Mouse (Mus musculus) kidney, postnatal 14 days (tissue): ENCODE results near the gene Lnp1.
"Not testable (repeated sequence)": the region's sequence is repeated elsewhere in the genome, so short reads cannot be mapped to it uniquely, and the experiment has no call there.

ENCODE experiments used
- DNase-seq: peaks from one replicate; pipeline ENCODE4 v3.0.0; 2022; ENCODE audit warnings: mixed read lengths

Lnp1 gene

DNA sequence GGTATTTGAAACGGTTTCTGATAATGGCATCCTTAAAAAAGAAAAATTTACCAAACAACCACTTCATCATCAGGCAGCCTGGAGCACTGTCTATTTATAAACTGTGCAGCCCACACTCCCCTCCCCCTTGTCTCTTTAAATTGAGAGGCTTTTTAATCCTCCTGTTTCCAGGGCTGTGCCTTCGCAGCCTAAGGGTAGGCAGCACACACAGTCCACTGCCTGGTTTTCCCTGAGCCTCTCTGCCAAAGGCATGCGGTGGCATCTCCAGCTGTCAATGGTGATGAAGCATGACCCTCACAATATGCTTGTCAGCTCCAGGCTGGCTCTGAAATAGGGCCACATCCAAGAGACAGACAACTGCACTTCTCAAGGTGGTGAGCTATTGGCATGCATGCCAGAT lies at the start of gene Lnp1:
Gene Lnp1 (minus strand): TSS at position 39 of the 400 bp plus-strand sequence.
- no peak for DNase-seq

DNA sequence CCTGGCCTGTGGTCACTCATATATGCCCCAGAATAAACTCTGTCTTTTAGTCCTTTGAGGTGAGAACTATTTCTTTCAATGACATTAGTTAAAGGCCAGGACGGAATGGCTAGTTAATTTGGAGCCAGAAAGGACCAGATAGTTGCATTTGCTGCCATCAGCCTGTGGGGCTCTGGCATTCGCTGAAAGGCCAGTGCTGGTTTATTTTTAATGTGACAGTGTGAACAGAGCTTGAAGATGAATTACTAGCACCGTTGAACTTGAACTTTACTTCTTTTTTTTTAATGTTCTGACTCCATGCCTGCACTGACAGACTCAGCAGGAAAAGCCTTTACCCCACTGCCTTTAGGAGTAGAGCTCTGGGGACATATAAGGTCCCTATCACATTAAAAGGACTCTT lies 46.8 kb upstream of the Lnp1 start:
- DNase-seq, result no peak

DNA sequence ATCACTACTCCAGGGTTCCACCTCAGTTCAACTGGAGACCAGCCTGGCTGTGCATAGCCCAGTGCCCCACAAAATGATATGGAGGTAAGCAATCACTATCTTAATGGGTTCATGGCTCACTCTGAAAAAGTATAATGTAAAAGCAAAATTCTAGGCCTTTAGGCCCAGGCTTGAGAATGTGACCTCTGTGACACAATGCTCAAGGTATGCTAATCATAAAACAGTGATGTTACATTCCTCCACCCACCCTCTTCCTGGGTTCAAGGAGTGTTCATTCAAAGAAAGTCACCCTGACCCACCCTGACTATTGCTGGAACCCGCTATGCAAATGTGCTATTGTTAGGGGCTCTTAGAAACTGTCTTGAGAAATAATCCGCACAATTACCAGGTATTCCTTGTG lies 30.4 kb upstream of the Lnp1 start:
- DNase-seq, result not testable (repeated sequence)

DNA sequence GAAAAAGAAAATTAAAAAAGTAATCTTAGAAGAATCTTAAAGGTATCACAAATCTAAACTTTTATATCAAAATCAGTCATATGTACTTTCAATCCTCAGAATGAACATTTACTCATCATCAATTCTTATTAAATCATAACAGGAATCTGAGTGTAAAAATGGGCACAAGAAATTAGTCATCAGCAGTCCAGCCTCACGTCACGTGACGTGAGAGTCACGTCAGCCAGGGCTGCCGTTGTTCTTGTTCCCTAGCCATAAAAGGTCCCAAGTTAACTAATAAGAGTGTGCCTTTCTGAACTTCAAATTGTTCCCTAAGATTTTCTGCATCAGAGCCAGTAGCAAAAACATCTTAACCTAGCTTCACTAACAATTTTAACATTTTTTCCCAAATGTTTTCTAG lies 21.2 kb upstream of the Lnp1 start:
- no peak for DNase-seq

DNA sequence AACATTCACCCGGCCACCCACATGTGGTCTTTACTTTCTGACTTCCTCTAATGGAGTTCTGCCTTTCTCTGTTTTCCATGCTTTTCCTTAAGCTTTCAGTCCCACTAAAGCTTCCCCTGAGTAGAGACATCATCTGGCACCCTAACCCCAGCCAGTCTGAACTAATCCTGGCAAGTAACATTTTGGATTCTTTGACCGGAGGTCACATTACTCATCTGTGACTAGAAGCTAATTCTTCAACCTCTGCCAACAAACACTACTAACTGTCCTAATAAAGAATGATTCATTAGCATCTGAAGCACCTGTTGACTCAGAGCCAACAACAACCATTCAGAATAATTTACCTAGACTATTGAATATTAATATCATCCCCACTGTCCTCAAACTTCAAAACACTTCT lies 14.5 kb upstream of the Lnp1 start:
- no peak for DNase-seq

DNA sequence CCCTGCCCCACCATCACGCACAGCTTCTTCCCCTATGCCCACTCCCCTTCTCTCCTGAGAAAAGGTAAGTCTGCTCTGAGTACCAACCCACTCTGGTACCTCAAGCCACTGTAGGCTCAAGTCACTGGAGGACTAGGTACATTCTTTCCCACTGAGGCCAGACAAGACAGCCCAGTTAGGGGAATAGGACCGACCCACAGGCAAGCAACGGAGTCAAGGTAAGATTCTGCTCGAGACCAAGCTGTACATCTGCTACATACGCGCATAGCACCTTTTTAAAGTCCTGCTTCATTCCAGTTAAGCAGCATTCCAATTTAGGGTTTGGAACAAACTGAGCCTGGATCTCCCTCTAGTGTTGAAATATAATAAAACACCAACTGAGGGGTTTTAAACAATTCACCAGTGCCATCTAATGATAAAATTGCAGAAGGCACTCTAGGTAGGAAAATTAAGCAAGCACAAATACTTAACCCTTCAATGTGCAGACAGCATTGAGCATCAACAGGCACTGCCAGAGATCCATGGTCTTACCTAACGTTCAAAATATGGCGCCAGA lies 7.7 kb downstream of the Lnp1 start:
- peak; percentile 36 for DNase-seq

DNA sequence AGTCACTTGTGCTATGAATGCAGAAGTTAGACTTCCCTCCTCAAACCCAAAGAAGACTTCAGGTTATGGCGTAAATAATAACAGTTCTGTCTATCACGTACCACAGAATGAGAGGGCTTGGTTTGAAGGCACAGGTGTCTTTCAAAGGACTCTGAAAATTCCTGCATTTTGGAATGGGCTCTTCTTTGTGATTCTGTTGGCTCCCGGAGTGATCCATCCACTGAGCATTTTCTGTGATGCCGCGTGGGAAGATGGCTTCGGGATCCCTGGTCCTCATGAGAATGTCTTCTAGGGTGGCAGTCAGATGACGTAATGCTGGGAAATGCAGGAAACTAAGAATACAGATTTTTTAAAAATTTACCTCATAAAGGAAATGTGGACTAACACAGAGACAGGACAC lies 10.6 kb downstream of the Lnp1 start:
- no peak for DNase-seq

DNA sequence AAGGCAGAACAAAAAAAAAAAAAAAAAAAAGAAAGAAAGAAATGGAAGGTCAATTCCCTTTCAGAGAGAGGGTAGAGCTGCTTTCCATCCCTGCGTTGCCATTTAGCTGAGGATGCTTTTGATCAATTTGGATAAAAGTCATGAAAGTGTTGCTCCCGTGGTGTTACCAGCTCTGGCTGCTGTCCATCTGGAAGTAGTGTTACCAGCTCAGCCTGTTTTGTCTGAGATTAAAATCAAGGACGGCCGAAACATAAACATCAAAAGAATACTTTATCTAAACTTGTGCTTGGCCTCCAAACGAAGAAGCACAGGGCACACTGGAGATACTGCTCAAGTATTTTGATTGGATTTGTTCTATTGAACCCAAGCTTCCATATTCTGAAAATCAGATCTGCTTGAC lies 18.9 kb downstream of the Lnp1 start:
- no peak for DNase-seq

DNA sequence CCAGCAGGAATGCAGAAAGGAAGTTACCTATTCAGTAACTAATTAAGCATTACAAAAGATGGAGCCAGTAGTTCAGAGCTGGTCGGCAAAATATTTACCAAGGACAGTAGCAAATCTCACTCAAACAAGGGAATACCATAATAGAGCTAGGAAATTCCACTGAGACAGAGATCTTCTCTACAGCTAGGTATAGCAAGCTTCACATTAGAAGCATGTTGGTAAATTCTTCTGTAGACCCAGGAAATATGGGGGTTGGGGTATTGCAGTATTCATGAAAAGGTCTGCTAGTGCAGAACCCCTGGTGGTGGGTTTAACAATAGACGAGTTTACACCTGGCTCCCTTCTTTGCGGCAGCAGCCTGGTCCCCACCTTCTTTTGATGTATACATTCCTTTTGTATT lies 25.7 kb downstream of the Lnp1 start:
- DNase-seq, result not testable (repeated sequence)

DNA sequence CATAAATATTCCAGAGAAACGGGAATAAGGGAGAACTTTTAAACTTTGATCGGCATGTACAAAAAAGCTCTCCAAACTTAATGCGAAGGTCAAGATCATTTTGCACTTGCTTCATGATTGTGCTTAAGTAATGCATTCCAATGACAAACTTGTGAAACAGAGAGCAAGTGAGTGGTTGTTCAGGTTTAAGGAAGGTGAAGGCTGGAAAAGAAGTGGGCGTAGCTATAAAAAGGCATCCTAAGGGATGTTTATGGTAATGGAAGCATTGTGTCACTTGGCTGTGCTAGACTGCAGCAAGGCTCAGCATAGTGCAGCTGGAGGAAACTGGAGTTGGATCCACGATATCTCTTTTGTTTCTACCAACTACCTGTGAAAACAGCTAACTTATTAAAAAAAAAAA lies 36.3 kb downstream of the Lnp1 start:
- DNase-seq, result no peak

DNA sequence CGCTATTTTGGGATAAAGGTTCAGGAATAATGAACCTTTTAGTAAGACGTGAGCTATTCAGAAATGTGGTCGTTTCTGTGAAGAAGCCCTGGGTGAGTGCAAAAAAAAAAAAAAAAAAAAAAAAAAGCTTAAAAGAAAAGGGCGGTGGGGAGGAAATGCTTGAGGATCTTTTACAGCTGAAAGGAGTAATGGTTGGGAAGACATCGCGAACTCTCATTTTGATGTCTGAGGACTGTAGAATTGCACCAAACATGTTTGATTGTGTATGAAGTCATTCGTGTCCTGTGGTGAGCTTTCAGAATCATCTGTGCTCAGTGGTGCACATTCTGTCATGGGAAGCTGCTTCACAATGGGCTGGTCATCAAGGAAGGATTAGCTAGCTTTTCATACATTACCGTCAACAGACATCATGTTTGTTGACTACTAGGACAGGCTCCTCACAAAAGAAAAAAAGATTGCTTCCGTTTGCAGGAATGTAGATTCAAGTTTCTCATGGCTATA lies 41.2 kb downstream of the Lnp1 start:
- no peak for DNase-seq

DNA sequence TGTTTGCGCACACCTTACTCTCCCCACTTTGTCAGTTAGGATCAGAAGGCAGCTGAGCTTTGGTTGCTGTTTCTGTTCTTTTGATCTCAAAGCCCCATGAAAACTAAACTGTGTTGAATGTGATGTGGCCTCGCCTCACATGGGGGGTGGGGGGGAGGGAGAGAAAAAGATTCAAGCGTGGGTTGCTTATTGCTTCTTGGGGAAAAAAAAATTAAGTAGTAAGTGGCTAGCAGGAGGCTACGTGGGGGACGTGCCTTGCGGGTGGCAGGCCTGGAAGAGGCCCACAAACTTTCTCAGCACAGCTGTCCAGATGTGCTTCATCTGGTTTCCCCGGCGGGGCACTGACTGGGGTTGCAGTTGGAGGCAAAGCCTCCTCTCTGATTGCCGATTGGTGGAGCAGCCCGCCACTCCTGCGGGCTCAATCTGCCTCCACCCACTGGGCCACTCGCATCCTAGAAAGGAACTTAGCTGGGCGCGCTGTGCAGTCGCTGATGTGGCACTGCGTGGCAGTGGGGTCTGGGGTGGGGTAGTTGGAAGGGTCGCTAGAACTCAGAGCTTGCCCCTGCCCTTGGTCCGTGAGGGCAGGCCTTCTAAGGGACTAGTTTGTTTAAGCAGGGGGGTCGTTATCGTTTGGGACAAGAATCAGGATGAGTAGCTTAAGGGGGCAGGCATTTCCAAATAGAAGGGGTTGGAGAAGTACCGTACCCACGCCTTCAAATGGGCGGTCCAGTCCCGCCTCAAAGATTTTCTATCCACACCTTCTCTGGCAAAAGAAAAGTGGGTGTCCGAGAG lies 41.8 kb downstream of the Lnp1 start, which contains the start of gene Tmem45a:
Gene Tmem45a (minus strand): TSS at position 343 of the 792 bp plus-strand sequence.
- DNase-seq, result peak; percentile 91

DNA sequence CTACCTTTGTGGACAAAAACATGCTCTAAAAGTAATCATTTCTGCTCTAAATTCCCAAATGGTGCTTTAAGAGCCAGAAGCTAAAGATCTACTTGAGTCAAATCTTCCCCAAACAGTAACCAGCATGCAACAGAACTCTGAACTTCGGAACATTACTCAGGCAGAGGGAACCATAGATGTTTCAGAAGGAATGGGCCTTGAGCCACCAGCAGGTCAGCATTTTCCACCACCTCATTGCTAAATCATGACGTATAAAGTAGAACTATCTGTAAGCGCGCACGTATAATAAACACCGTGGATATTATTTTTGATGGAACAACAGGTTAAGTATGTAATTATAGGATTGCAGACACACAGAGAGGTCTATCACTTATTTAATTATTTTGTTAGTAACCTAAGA lies 43.0 kb downstream of the Lnp1 start:
- DNase-seq, result no peak

DNA sequence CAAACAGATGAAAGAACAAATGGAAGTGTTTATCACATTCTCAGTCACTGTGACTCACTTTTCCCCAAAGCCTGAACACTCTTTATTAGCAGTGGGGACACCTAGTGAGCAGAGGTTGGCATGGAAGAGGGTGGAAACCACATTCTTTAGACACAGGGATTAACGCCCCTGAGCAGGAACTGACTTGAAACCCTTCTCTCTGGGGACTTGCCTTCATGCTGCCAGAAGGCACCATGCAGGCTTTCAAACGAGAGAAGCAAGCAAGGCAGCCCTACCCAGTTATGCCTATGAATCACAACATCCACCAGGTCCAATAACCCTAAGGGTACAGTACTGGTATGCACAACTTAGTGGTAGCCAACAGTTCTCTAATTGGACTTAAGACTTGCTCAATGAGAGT lies 54.5 kb downstream of the Lnp1 start:
- no peak for DNase-seq

DNA sequence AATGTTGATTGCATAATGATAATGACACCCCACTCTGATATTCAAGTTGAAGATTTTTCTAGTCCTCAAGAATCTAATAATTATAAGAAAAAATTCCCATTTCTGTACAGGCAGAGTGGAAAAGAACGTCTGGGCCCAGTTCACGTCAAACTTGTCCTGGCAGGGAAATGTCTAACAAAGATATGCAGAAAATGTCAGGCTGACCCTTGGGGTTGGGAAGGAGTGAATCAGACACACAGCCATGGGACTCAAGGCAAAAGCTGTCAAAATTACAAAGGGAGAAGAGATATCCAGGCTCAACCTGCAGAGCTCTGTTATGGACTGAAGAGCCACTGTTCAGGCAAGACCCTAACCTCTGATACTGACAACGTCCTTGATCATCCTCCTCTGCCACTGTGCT lies 57.4 kb downstream of the Lnp1 start:
- DNase-seq, result no peak

DNA sequence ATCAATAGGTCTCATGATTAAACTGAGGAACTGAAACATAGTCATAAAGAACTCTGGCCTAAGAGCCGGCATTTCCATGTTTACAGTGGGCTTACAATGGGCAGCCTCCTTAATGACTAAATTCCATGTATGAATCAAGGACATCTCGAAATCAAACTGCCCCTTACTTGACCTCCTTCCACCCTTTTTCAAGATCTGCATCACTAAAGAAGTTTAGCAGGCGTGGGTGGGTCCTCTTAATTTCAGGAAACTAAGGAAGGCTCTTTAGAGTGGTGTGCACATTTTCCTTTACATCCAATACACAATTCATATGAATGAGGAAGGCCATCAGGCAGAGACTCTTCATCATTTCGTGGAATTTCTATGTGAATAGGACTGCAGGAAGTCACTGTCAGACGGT lies 59.5 kb downstream of the Lnp1 start:
- no peak for DNase-seq

DNA sequence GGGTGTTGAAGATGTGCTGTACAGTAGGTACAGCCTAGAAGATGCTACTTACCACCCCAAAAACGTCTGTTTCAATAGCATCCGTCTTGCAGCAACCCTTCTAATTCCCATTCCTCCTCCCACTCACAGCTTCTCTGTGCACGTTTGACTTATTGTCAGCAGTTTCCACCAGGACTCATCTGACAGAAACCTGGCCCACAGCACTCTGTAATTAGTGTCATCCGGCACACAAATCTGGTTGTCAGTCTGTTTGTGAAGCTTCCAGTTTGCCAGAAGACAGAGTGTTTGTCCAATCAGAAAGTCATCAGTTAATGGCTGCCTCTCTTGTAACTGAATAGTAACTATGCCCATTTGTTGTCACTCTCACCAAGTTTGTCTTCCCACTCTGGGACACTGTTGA lies 60.3 kb downstream of the Lnp1 start:
- peak; percentile 26 for DNase-seq
